Mouse (Mus musculus) C2C12 (cell line): ENCODE measurements at regions not wholly inside any gene's neighbourhood (a gene's known extent, or its start where the extent isn't known, plus 50 kb on each side); places are given as distances from the start of the nearest gene placed in this dataset.

Experiments used
- H3K27me3 ChIP-seq: one replicate; pipeline ENCODE4 v1.6.1; 2011; ENCODE audit not compliant: control insufficient read depth, insufficient read depth, insufficient read length
- H3K36me3 ChIP-seq: one replicate; pipeline ENCODE4 v1.6.1; 2011; ENCODE audit not compliant: control insufficient read depth, insufficient read depth
- H3K4me3 ChIP-seq: one replicate; pipeline ENCODE4 v1.5.1; 2011; ENCODE audit warnings: mild to moderate bottlenecking, control low read depth; ENCODE audit not compliant: poor library complexity, insufficient read depth, severe bottlenecking
- H3K79me2 ChIP-seq: one replicate; pipeline ENCODE4 v1.6.1; 2011; ENCODE audit not compliant: control insufficient read depth, insufficient read depth
- H3K79me3 ChIP-seq: one replicate; pipeline ENCODE4 v1.6.1; 2011; ENCODE audit warnings: low read depth, control low read depth
- H3ac ChIP-seq: one replicate; pipeline ENCODE3; 2011; ENCODE audit warnings: low read depth; ENCODE audit not compliant: control insufficient read depth, insufficient read length
- CEBPB ChIP-seq: IDR thresholded peaks from one replicate; pipeline ENCODE4 v1.6.1; 2011; ENCODE audit warnings: low read depth, mild to moderate bottlenecking, control low read depth, moderate library complexity
- CTCF ChIP-seq: IDR thresholded peaks from one replicate; pipeline ENCODE4 v1.5.1; 2011; ENCODE audit not compliant: control insufficient read depth, insufficient read depth, insufficient read length
- FOSL1 ChIP-seq: IDR thresholded peaks from one replicate; pipeline ENCODE4 v1.8.0; 2011; ENCODE audit warnings: mild to moderate bottlenecking, low read length; ENCODE audit not compliant: poor library complexity, insufficient read depth, severe bottlenecking
- MAX ChIP-seq: IDR thresholded peaks from one replicate; pipeline ENCODE4 v1.6.1; 2011; ENCODE audit warnings: mild to moderate bottlenecking, control low read depth
- MYOD1 ChIP-seq: IDR thresholded peaks from one replicate; pipeline ENCODE4 v1.6.1; 2011; ENCODE audit warnings: low read depth; ENCODE audit not compliant: control insufficient read depth, insufficient read length
- MYOG ChIP-seq: IDR thresholded peaks from one replicate; pipeline ENCODE4 v1.6.1; 2011; ENCODE audit not compliant: control insufficient read depth, insufficient read length; ENCODE audit errors: extremely low read depth
- USF1 ChIP-seq: IDR thresholded peaks from one replicate; pipeline ENCODE4 v1.6.1; 2011; ENCODE audit warnings: low read depth, mild to moderate bottlenecking, control low read depth, moderate library complexity

DNA sequence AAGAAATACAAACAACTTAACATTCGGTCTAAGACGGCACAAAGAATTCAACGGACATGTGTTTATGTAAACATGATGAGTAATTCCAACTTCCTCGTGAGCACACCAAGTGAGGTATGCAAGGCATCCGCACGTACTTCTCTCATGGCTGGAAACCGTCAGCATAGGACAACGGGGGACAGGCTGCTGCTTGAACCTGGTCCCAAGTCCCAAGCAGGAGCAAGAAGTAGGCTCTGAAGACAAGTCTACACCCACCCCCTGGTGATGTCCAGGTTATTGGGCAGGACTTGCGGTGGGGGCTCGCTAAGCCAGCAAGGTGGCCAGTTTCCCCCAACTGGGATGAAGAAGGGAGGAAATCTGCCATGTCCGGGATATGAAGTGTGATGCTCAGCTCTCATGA lies 71.5 kb upstream of the Irs2 start:
- TF ChIP-seq MYOD1 = no peak
- TF ChIP-seq CTCF = no peak
- TF ChIP-seq MAX = no peak
- no peak for TF ChIP-seq FOSL1
- TF ChIP-seq MYOG = no peak
- TF ChIP-seq USF1 = no peak
- TF ChIP-seq CEBPB = no peak
- H3K4me3 ChIP-seq = no peak overlapping the region
- H3ac ChIP-seq = no peak overlapping the region
- H3K79me2 ChIP-seq = no peaks in the 10 kb centered on the region
- no peaks in the 10 kb centered on the region for H3K36me3 ChIP-seq
- no peaks in the 10 kb centered on the region for H3K79me3 ChIP-seq
- peaks cover 5% of the 10 kb centered on the region for H3K27me3 ChIP-seq

DNA sequence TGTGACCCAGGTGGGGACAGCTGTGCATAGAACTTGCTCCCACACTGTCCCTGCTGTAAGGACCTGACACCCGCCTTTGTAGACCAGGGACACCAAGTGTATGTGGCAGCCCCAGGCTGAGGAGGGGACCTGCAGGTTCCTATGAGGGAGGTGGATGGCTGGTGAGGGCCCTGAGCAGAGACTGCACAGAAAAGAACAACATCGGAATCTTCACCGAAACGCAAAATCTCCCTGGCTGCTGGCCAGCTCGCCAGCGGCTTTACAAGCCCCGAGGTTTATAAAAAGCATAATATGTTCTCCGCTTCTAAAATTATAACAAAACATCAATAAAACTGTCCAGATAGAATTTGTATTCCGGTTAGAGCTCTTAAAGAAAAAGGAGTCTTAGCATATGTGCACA lies 68.9 kb upstream of the Irs2 start:
- H3K79me3 ChIP-seq = no peaks in the 10 kb centered on the region
- TF ChIP-seq MYOD1 (no peak), MAX (no peak), FOSL1 (no peak), USF1 (no peak), MYOG (no peak), CTCF (no peak), CEBPB (no peak)
- H3K4me3 ChIP-seq = no peak overlapping the region
- H3ac ChIP-seq = no peak overlapping the region
- H3K36me3 ChIP-seq = no peaks in the 10 kb centered on the region
- no peaks in the 10 kb centered on the region for H3K79me2 ChIP-seq
- peaks cover 5% of the 10 kb centered on the region for H3K27me3 ChIP-seq

DNA sequence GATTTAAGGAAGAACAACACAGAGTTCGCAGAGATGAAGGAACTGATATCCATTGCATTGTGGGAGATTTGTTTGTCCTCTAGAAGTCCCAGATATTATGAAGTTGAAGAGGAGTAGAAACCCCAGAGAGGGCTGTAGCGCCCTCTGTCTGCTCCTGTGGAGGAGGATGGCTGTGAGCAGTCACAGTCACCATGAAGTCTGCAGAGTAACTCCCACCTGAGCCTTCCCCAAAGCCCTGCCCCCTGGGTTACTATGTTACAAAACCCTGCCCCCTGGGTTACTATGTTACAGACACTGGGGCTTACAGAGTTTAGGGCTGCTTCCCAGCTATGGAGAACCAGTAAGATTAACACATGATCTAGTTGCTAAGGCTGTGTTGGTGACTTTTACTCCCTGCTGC lies 62.9 kb upstream of the Irs2 start:
- H3K79me3 ChIP-seq = no peaks in the 10 kb centered on the region
- TF ChIP-seq MYOG (no peak), USF1 (no peak), MAX (no peak), CTCF (no peak), MYOD1 (no peak), CEBPB (no peak)

DNA sequence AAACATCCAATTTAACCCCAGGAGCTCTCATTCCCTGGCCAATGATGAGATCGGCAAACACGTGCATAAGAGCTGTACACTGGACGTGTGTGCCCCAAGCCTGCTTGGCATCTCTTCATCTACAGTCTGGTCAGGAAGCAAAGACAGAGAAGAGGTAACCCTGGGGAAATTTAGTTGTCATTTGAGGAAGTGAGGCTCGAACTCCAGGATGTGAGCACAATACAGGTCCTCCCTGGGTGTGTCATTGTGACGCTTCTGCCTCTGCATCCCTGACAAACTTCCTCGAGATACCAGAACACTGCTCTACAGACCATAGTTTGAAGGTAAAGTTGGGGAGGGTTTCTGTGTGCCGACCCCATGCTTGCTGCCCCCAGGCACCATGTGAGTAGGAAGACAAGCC lies 59.2 kb upstream of the Irs2 start:
- Histone ChIP-seq H3ac (no peak overlapping the region), H3K36me3 (no peaks in the 10 kb centered on the region)
- no peak for TF ChIP-seq USF1
- no peak for TF ChIP-seq MAX
- no peak for TF ChIP-seq MYOD1
- no peak for TF ChIP-seq FOSL1

More for the DNA sequence above, 62.9 kb upstream of the Irs2 start:
- Histone ChIP-seq H3K4me3 (no peak overlapping the region), H3K27me3 (peaks cover 23% of the 10 kb centered on the region), H3K79me2 (no peaks in the 10 kb centered on the region), H3ac (no peak overlapping the region), H3K36me3 (no peaks in the 10 kb centered on the region)

DNA sequence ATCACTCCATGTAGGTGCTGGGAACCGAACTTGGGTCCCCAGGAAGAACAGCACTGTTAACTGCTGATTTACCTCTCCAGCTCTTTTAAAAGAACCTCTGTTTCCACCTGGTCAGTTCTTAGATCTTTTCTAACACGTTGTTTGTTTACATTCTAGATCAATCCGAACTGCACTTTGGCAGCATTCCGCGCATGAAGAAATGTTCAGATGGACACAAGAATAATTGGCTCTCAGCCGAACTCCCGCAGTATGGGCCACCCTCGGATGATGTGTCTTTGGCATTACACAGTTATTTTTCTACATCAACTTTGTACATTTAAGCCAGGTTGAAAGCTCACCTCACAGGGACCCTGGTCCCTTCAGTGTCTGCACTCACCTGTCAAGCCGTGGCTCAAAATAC lies 57.7 kb upstream of the Irs2 start:
- no peak overlapping the region for H3ac ChIP-seq
- no peaks in the 10 kb centered on the region for H3K79me2 ChIP-seq
- no peak overlapping the region for H3K4me3 ChIP-seq
- no peak for TF ChIP-seq MYOG
- no peak for TF ChIP-seq MAX
- no peak for TF ChIP-seq USF1
- TF ChIP-seq MYOD1 = no peak
- no peak for TF ChIP-seq FOSL1
- TF ChIP-seq CEBPB = no peak
- no peak for TF ChIP-seq CTCF
- H3K79me3 ChIP-seq = no peaks in the 10 kb centered on the region
- peaks cover 26% of the 10 kb centered on the region for H3K27me3 ChIP-seq
- no peaks in the 10 kb centered on the region for H3K36me3 ChIP-seq

More for the DNA sequence above, 59.2 kb upstream of the Irs2 start:
- peaks cover 26% of the 10 kb centered on the region for H3K27me3 ChIP-seq
- H3K79me2 ChIP-seq = no peaks in the 10 kb centered on the region
- no peak overlapping the region for H3K4me3 ChIP-seq
- no peaks in the 10 kb centered on the region for H3K79me3 ChIP-seq

DNA sequence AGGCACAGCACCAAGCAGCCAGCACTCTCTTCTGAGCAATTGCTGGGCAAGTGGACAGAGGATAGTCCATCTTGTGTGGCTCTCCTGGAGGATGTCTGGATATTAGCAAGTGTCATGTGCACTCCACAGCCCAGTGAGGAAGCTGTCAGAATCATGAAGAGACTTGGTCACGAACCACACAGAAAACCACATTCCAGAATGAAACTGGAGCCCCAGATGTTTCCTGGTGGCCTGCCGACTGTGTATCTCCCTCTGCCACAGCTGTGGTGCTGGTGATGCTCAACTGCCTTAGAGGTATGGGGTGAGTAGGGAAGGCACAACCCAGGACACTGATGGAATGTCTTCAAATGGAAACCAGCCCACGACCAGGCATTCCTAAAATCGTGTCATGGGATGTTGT lies 57.0 kb upstream of the Irs2 start:
- Histone ChIP-seq H3ac (no peak overlapping the region), H3K79me2 (no peaks in the 10 kb centered on the region), H3K36me3 (no peaks in the 10 kb centered on the region), H3K27me3 (peaks cover 26% of the 10 kb centered on the region), H3K79me3 (no peaks in the 10 kb centered on the region), H3K4me3 (no peak overlapping the region)
- TF ChIP-seq USF1 = no peak
- TF ChIP-seq CEBPB = no peak
- TF ChIP-seq MYOG = no peak
- no peak for TF ChIP-seq MAX
- TF ChIP-seq MYOD1 = peak; percentile 7
- no peak for TF ChIP-seq CTCF
- TF ChIP-seq FOSL1 = no peak
